Mouse (Mus musculus) limb, embryonic 11.5 days (tissue): ENCODE results near the gene B3galt6. TPM values are rescaled to one million over a fixed set of nuclear protein-coding genes. Genes with fewer than 3 reads are reported as not detected.

Experiments
- ATAC-seq: fragments of 200-750 bp; cut with Nextera tagmentation; 2 replicates; pipeline ENCODE4 v1.8.0; 2017; ENCODE audit warnings: low read depth; ENCODE audit not compliant: insufficient number of reproducible peaks, low FRiP score, low TSS enrichment
- DNase-seq: peaks from one replicate; pipeline ENCODE4 v3.0.0-alpha.2; 2015; ENCODE audit warnings: low spot score
- H3K27ac ChIP-seq: fragments of 300-500 bp; sonication (generic); replicated peaks from 2 replicates; pipeline ENCODE4 v1.5.1; 2014; ENCODE audit warnings: low read depth, mild to moderate bottlenecking, low read length
- H3K27me3 ChIP-seq: fragments of 300-500 bp; sonication (generic); 2 replicates; pipeline ENCODE4 v1.6.1; 2014; ENCODE audit warnings: mild to moderate bottlenecking, low read length, mixed read lengths; ENCODE audit not compliant: control insufficient read depth, insufficient read depth
- H3K36me3 ChIP-seq: fragments of 300-500 bp; sonication (generic); 2 replicates; pipeline ENCODE4 v1.6.1; 2014; ENCODE audit warnings: mild to moderate bottlenecking, low read length, moderate library complexity, mixed read lengths; ENCODE audit not compliant: control insufficient read depth, insufficient read depth
- H3K4me1 ChIP-seq: fragments of 300-500 bp; sonication (generic); 2 replicates; pipeline ENCODE4 v1.6.1; 2014; ENCODE audit warnings: low read length, mixed read lengths; ENCODE audit not compliant: control insufficient read depth, insufficient read depth
- H3K4me2 ChIP-seq: fragments of 300-500 bp; sonication (generic); 2 replicates; pipeline ENCODE4 v1.6.1; 2014; ENCODE audit warnings: low read depth, mild to moderate bottlenecking, moderate library complexity; ENCODE audit not compliant: severe bottlenecking
- H3K4me3 ChIP-seq: fragments of 300-500 bp; sonication (generic); 2 replicates; pipeline ENCODE4 v1.5.1; 2014; ENCODE audit warnings: low read depth, low read length
- H3K9ac ChIP-seq: fragments of 300-500 bp; sonication (generic); 2 replicates; pipeline ENCODE4 v1.6.1; 2014; ENCODE audit warnings: mild to moderate bottlenecking, low read length
- H3K9me3 ChIP-seq: fragments of 300-500 bp; sonication (generic); 2 replicates; pipeline ENCODE4 v1.6.1; 2016; ENCODE audit warnings: low read length; ENCODE audit not compliant: control insufficient read depth
- WGBS: fragments of 180-500 bp; shearing (Covaris S2); extraction: QIAGEN DNeasy Blood & Tissue Kit; methylation state at CpG from one replicate; pipeline ENCODE4 v1.1.7; 2014; 5-methylcytosine and 5-hydroxymethylcytosine counted together
- polyA plus RNA-seq: library from polyadenylated mRNA; unstranded; fragments of >200 nt; fragmentation: Nextera tagmentation; extraction: Ambion mirVana; gene quantifications from 2 replicates; pipeline ENCODE4 v1.2.1, GENCODE M21; 2014

Gene B3galt6
- polyA plus RNA-seq, 1 experiment from 2014 or later, result 15.4 TPM

GRCm38 (mm10) chr4:155973239-155973638 lies 19.2 kb downstream of the B3galt6 start:
- Histone ChIP-seq H3K9ac (no peak overlapping the region), H3K9me3 (no peaks in the 10 kb centered on the region), H3K27me3 (no peaks in the 10 kb centered on the region), H3K27ac (no peak overlapping the region), H3K4me1 (no peaks in the 10 kb centered on the region), H3K36me3 (no peaks in the 10 kb centered on the region), H3K4me3 (no peak overlapping the region), H3K4me2 (no peak overlapping the region)
- 71% methylated on average over 2 of the region's 2 CpGs for WGBS
- no peak for DNase-seq
- no peak for ATAC-seq

- Histone ChIP-seq H3K9me3 (no peaks in the 10 kb centered on the region), H3K9ac (no peak overlapping the region), H3K4me1 (no peaks in the 10 kb centered on the region), H3K4me2 (no peak overlapping the region), H3K27ac (no peak overlapping the region), H3K36me3 (no peaks in the 10 kb centered on the region), H3K4me3 (no peak overlapping the region), H3K27me3 (no peaks in the 10 kb centered on the region)
- WGBS, result 85% methylated on average over 6 of the region's 6 CpGs
- DNase-seq (no peak), ATAC-seq (no peak)
Observed at GRCm38 (mm10) chr4:155972651-155973050, 19.8 kb downstream of the B3galt6 start.

DNA sequence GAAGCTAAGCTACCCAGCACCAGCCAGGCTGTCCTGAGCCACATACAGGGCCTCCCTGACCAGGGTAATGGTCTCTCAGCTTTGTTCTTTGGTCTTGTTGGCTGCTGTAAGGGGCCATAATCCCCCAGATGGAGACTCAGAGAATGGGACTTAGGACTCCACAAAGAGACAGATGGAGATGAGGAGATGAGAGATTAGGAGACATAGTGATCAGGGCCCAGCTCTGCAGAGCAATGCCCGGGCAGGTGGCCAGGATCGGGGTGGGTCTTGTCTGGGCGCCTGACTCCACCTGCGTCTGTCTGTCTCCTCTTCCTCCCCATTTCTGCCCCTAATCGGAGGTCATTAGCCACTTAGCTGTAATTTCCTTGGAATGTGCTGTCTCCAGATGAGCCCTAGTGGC lies 22.2 kb downstream of the B3galt6 start:
- Histone ChIP-seq H3K9me3 (no peaks in the 10 kb centered on the region), H3K9ac (no peak overlapping the region), H3K4me2 (no peak overlapping the region), H3K36me3 (no peaks in the 10 kb centered on the region; the same call in 1 of the 2 replicates), H3K4me3 (no peak overlapping the region), H3K27ac (no peak overlapping the region), H3K27me3 (no peaks in the 10 kb centered on the region), H3K4me1 (no peaks in the 10 kb centered on the region)
- ATAC-seq (no peak), DNase-seq (no peak)
- WGBS, result 73% methylated on average over 5 of the region's 5 CpGs

- DNase-seq (no peak), ATAC-seq (no peak)
- Histone ChIP-seq H3K9me3 (no peaks in the 10 kb centered on the region), H3K27me3 (no peaks in the 10 kb centered on the region), H3K27ac (no peak overlapping the region), H3K4me3 (no peak overlapping the region), H3K36me3 (no peaks in the 10 kb centered on the region; the same call in 1 of the 2 replicates), H3K9ac (no peak overlapping the region), H3K4me1 (no peaks in the 10 kb centered on the region), H3K4me2 (no peak overlapping the region)
- 85% methylated on average over 13 of the region's 13 CpGs for WGBS
Observed at GRCm38 (mm10) chr4:155969043-155969653, 23.3 kb downstream of the B3galt6 start.

DNA sequence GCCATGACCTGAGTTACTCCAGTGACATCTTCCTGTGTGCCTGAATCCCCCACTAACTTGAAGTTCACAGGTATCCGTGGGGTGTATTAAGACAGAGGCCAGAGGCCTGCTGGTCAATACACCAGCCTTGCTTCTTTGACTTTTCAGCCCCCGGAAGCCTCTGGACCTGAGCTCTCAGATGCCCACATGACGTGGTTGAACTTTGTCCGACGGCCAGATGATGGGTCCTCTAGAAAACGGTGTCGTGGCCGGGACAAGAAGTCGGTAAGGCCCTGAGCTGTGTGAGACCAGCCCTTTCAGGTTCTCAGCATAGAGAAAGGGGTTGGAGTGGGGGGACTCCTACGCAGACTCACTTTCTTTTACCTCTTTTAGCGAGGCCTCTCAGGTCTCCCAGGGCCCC lies 28.1 kb downstream of the B3galt6 start:
- no peak overlapping the region for H3K9ac ChIP-seq
- peaks cover 2% of the 10 kb centered on the region; the same call in 1 of the 2 replicates for H3K36me3 ChIP-seq
- H3K27ac ChIP-seq, result no peak overlapping the region
- H3K9me3 ChIP-seq, result no peaks in the 10 kb centered on the region
- DNase-seq, result no peak
- H3K27me3 ChIP-seq, result no peaks in the 10 kb centered on the region
- ATAC-seq, result no peak
- H3K4me2 ChIP-seq, result no peak overlapping the region
- 89% methylated on average over 11 of the region's 11 CpGs for WGBS
- H3K4me3 ChIP-seq, result no peak overlapping the region
- H3K4me1 ChIP-seq, result peaks cover 13% of the 10 kb centered on the region

- Histone ChIP-seq H3K36me3 (peaks cover 6% of the 10 kb centered on the region; the same call in 1 of the 2 replicates), H3K4me3 (peak overlapping the region; percentile 54), H3K4me2 (peak overlapping the region; percentile 95), H3K9ac (peak overlapping the region; percentile 62; the same call in 1 of the 2 replicates), H3K27ac (no peak overlapping the region), H3K27me3 (no peaks in the 10 kb centered on the region), H3K9me3 (no peaks in the 10 kb centered on the region), H3K4me1 (peaks cover 13% of the 10 kb centered on the region)
- ATAC-seq, result no peak
- no peak for DNase-seq
- 53% methylated on average over 7 of the region's 7 CpGs for WGBS
Observed at GRCm38 (mm10) chr4:155963106-155963505, 29.3 kb downstream of the B3galt6 start.

DNA sequence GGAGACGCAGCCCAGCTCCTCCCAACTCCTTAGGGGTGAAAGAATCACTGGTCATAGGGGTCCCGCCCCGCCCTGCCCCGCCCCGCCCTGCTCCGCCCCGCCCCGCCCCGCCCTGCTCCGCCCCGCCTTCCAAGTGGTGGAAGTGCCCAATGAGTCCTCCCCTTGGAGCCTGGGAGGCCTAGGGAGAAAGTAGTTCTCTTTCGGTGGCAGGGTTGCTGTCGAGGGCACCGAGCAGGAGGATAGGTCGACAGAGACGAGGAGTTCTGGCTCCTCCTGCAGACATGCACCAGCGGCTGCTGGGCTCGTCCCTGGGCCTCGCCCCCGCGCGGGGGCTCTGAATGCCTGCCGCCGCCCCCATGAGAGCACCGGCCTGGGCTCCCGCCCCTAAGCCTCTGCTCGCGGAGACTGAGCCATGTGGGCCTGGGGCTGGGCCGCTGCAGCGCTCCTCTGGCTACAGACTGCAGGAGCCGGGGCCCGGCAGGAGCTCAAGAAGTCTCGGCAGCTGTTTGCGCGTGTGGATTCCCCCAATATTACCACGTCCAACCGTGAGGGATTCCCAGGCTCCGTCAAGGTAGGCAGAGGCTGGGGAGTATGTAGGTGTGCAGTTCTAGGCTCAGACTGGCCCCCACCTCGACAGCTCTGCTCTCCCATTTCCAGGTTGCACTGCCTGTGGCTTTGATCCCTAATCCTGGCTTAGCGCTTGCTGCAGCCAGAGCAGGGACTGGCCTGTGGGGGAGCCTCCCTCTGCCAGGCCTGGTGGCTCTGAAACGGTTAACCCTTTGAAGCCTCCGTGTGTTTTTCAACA lies 30.1 kb downstream of the B3galt6 start, which contains the start of gene C1qtnf12:
C1qtnf12 (plus strand) TSS at position 152 of the 805 bp plus-strand sequence.
- H3K4me1 ChIP-seq, result peaks cover 13% of the 10 kb centered on the region
- H3K9me3 ChIP-seq, result no peaks in the 10 kb centered on the region
- ATAC-seq (peak; percentile 78), DNase-seq (peak; percentile 66)
- H3K27ac ChIP-seq, result peak within 1 kb of the TSS; percentile 62; the same call in 1 of the 2 replicates
- no peaks in the 10 kb centered on the region for H3K27me3 ChIP-seq
- H3K4me2 ChIP-seq, result peak within 1 kb of the TSS; percentile 95
- WGBS, result 0% methylated on average over 41 of the region's 42 CpGs
- peaks cover 11% of the 10 kb centered on the region; the same call in 1 of the 2 replicates for H3K36me3 ChIP-seq
- H3K9ac ChIP-seq, result peak within 1 kb of the TSS; percentile 62
- peak within 1 kb of the TSS; percentile 54 for H3K4me3 ChIP-seq

DNA sequence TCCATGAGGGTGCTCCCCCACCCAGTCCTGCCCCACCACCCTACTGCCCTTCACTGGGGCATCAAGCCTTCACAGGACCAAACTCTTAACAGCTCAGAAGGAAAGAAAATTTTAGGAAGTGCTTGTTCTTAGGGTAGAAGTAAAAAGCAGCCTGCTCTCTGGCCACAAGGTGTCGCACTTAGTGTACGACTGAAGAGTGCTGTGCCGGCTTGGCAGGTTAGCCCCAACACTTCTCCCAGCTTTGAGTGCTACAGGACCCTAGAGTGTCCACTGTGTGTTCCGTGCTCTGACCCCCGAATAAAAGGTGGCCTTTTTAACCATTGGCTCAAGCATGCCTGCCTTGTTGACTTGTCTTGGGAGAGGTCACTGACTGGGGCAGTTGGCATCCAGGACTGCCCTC lies 33.2 kb downstream of the B3galt6 start:
- Histone ChIP-seq H3K9me3 (no peaks in the 10 kb centered on the region), H3K9ac (no peak overlapping the region), H3K4me1 (peaks cover 13% of the 10 kb centered on the region), H3K36me3 (peaks cover 11% of the 10 kb centered on the region; the same call in 1 of the 2 replicates), H3K4me2 (no peak overlapping the region), H3K4me3 (no peak overlapping the region), H3K27me3 (no peaks in the 10 kb centered on the region), H3K27ac (no peak overlapping the region)
- 11% methylated on average over 5 of the region's 5 CpGs for WGBS
- ATAC-seq (no peak), DNase-seq (peak; percentile 87)
